Mouse (Mus musculus): ENCODE data around the gene Ints1. TPM values are rescaled to one million over a fixed set of nuclear protein-coding genes. Genes with fewer than 3 reads are reported as not detected.

Gene Ints1
- polyA plus RNA-seq, 1 experiment from 2014 or later = 19.8 TPM

DNA sequence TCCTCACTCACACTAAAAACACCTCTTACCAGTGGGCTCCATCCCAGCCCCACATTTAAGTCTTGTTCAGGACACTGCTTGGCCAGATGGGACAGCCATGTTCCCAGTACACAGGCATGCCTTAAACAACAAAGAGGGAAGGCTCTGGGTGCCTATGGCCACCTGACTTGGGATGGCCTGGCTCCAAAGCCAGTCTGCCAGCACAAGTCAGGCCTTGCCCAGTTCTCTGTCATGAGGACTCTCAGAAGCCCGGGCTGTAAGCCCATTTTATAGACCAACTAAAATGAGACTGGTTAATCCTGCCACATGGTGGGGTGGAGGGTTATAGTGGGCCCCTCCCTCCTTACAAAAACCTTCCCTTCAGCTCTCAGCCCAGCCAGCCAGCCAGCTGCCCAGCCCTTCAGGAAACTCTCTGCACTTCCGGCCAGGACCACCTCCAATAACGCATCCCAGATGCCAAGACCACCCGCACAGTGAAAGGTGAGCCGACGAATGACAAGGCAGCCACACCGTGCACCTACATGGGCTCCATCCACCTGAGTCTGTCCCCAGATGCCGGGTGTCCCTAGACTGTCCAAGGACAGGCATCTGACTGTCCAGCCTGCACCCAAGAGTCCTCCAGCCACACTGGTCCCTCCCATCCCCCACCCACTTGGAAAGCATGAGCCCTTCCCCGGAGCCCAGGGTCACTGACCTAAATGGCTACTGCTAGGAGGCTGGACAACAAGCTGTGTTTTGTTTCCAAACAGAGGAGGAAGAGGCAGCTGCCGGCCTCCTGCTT is 50.9 kb downstream of the Ints1 start:
- Histone ChIP-seq H3K36me3 (ENCODE audit: control insufficient read depth, insufficient read depth, low read length) (no peaks in the 10 kb centered on the region), H3K9me3 (ENCODE audit: control insufficient read depth, low read length) (no peaks in the 10 kb centered on the region), H3K9ac (ENCODE audit: low read length) (no peak overlapping the region), H3K27ac (replicated peaks in 1 of 2; ENCODE audit: control insufficient read depth in 1 of 2, insufficient read depth in 1 of 2, low read depth in 2 of 2, low read length in 2 of 2) (no peak overlapping the region), H3K4me1 (ENCODE audit: control insufficient read depth in 2 of 2, insufficient read depth in 2 of 2, low read length in 2 of 2) (no peaks in the 10 kb centered on the region), H3K4me3 (ENCODE audit: control insufficient read depth in 1 of 2, insufficient read depth in 1 of 2, low read depth in 1 of 2, low read length in 2 of 2) (no peak overlapping the region), H3K27me3 (ENCODE audit: control insufficient read depth, insufficient read depth, low read length) (no peaks in the 10 kb centered on the region), H3K4me2 (ENCODE audit: low read length) (no peak overlapping the region)
- no peak for ATAC-seq (ENCODE audit: insufficient number of reproducible peaks, insufficient read depth, low FRiP score, low read depth)
- WGBS = 45% methylated on average over 10 of the region's 10 CpGs

DNA sequence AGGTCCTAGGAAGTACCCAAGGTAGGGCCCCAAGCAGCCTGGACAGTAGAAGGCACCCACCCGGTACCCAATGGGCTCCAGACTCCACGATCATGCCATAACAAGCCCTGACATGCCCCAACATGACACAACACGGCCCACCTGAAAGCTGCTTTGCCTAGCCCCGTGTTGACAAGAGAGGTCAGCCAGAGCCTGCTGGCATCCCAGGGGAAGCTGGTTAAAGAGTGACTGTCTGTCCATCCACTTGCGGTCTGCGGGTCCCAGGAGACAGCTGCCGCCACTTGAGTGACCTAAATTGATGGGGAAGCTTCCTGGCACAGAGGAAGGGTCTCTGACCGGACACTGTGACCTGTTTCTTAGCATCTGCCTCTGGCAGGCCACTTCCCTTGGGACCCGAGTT is 52.4 kb downstream of the Ints1 start:
- H3K27ac ChIP-seq (replicated peaks in 1 of 2; ENCODE audit: control insufficient read depth in 1 of 2, insufficient read depth in 1 of 2, low read depth in 2 of 2, low read length in 2 of 2) = no peak overlapping the region
- H3K9me3 ChIP-seq (ENCODE audit: control insufficient read depth, low read length) = no peaks in the 10 kb centered on the region
- H3K36me3 ChIP-seq (ENCODE audit: control insufficient read depth, insufficient read depth, low read length) = no peaks in the 10 kb centered on the region
- no peak overlapping the region for H3K9ac ChIP-seq (ENCODE audit: low read length)
- ATAC-seq (ENCODE audit: insufficient number of reproducible peaks, insufficient read depth, low FRiP score, low read depth) = no peak
- no peaks in the 10 kb centered on the region for H3K4me1 ChIP-seq (ENCODE audit: control insufficient read depth in 2 of 2, insufficient read depth in 2 of 2, low read length in 2 of 2)
- no peak overlapping the region for H3K4me2 ChIP-seq (ENCODE audit: low read length)
- no peak overlapping the region for H3K4me3 ChIP-seq (ENCODE audit: control insufficient read depth in 1 of 2, insufficient read depth in 1 of 2, low read depth in 1 of 2, low read length in 2 of 2)
- H3K27me3 ChIP-seq (ENCODE audit: control insufficient read depth, insufficient read depth, low read length) = no peaks in the 10 kb centered on the region
- 58% methylated on average over 9 of the region's 9 CpGs for WGBS

GRCm38 (mm10) chr5:139722709-139723108 is 52.8 kb downstream of the Ints1 start:
- Histone ChIP-seq H3K27me3 (ENCODE audit: control insufficient read depth, insufficient read depth, low read length) (no peaks in the 10 kb centered on the region), H3K36me3 (ENCODE audit: control insufficient read depth, insufficient read depth, low read length) (no peaks in the 10 kb centered on the region), H3K9me3 (ENCODE audit: control insufficient read depth, low read length) (no peaks in the 10 kb centered on the region), H3K4me1 (ENCODE audit: control insufficient read depth in 2 of 2, insufficient read depth in 2 of 2, low read length in 2 of 2) (no peaks in the 10 kb centered on the region), H3K4me3 (ENCODE audit: control insufficient read depth in 1 of 2, insufficient read depth in 1 of 2, low read depth in 1 of 2, low read length in 2 of 2) (no peak overlapping the region), H3K4me2 (ENCODE audit: low read length) (no peak overlapping the region), H3K27ac (replicated peaks in 1 of 2; ENCODE audit: control insufficient read depth in 1 of 2, insufficient read depth in 1 of 2, low read depth in 2 of 2, low read length in 2 of 2) (no peak overlapping the region), H3K9ac (ENCODE audit: low read length) (no peak overlapping the region)
- no peak for ATAC-seq (ENCODE audit: insufficient number of reproducible peaks, insufficient read depth, low FRiP score, low read depth)
- 39% methylated on average over 6 of the region's 6 CpGs for WGBS

GRCm38 (mm10) chr5:139718949-139719348 is 56.5 kb downstream of the Ints1 start:
- Histone ChIP-seq H3K27me3 (ENCODE audit: control insufficient read depth, insufficient read depth, low read length) (no peaks in the 10 kb centered on the region), H3K9me3 (ENCODE audit: control insufficient read depth, low read length) (no peaks in the 10 kb centered on the region), H3K4me1 (ENCODE audit: control insufficient read depth in 2 of 2, insufficient read depth in 2 of 2, low read length in 2 of 2) (no peaks in the 10 kb centered on the region), H3K27ac (replicated peaks in 1 of 2; ENCODE audit: control insufficient read depth in 1 of 2, insufficient read depth in 1 of 2, low read depth in 2 of 2, low read length in 2 of 2) (no peak overlapping the region), H3K4me3 (ENCODE audit: control insufficient read depth in 1 of 2, insufficient read depth in 1 of 2, low read depth in 1 of 2, low read length in 2 of 2) (no peak overlapping the region), H3K9ac (ENCODE audit: low read length) (no peak overlapping the region), H3K36me3 (ENCODE audit: control insufficient read depth, insufficient read depth, low read length) (no peaks in the 10 kb centered on the region), H3K4me2 (ENCODE audit: low read length) (no peak overlapping the region)
- WGBS = 80% methylated on average over 6 of the region's 7 CpGs
- no peak for ATAC-seq (ENCODE audit: insufficient number of reproducible peaks, insufficient read depth, low FRiP score, low read depth)

- 70% methylated on average over 6 of the region's 6 CpGs for WGBS
- Histone ChIP-seq H3K9me3 (ENCODE audit: control insufficient read depth, low read length) (no peaks in the 10 kb centered on the region), H3K4me2 (ENCODE audit: low read length) (no peak overlapping the region), H3K9ac (ENCODE audit: low read length) (no peak overlapping the region), H3K36me3 (ENCODE audit: control insufficient read depth, insufficient read depth, low read length) (no peaks in the 10 kb centered on the region), H3K4me3 (ENCODE audit: control insufficient read depth in 1 of 2, insufficient read depth in 1 of 2, low read depth in 1 of 2, low read length in 2 of 2) (no peak overlapping the region), H3K27me3 (ENCODE audit: control insufficient read depth, insufficient read depth, low read length) (no peaks in the 10 kb centered on the region), H3K4me1 (ENCODE audit: control insufficient read depth in 2 of 2, insufficient read depth in 2 of 2, low read length in 2 of 2) (no peaks in the 10 kb centered on the region), H3K27ac (replicated peaks in 1 of 2; ENCODE audit: control insufficient read depth in 1 of 2, insufficient read depth in 1 of 2, low read depth in 2 of 2, low read length in 2 of 2) (no peak overlapping the region)
- ATAC-seq (ENCODE audit: insufficient number of reproducible peaks, insufficient read depth, low FRiP score, low read depth) = no peak
Observed at GRCm38 (mm10) chr5:139718540-139718939, 56.9 kb downstream of the Ints1 start.

- Histone ChIP-seq H3K4me3 (ENCODE audit: control insufficient read depth in 1 of 2, insufficient read depth in 1 of 2, low read depth in 1 of 2, low read length in 2 of 2) (no peak overlapping the region), H3K36me3 (ENCODE audit: control insufficient read depth, insufficient read depth, low read length) (no peaks in the 10 kb centered on the region), H3K9me3 (ENCODE audit: control insufficient read depth, low read length) (no peaks in the 10 kb centered on the region), H3K4me2 (ENCODE audit: low read length) (no peak overlapping the region), H3K9ac (ENCODE audit: low read length) (no peak overlapping the region), H3K27me3 (ENCODE audit: control insufficient read depth, insufficient read depth, low read length) (no peaks in the 10 kb centered on the region), H3K27ac (replicated peaks in 1 of 2; ENCODE audit: control insufficient read depth in 1 of 2, insufficient read depth in 1 of 2, low read depth in 2 of 2, low read length in 2 of 2) (no peak overlapping the region), H3K4me1 (ENCODE audit: control insufficient read depth in 2 of 2, insufficient read depth in 2 of 2, low read length in 2 of 2) (no peaks in the 10 kb centered on the region)
- WGBS = 89% methylated on average over 2 of the region's 2 CpGs
- ATAC-seq (ENCODE audit: insufficient number of reproducible peaks, insufficient read depth, low FRiP score, low read depth) = no peak
Observed at GRCm38 (mm10) chr5:139717723-139718122, 57.8 kb downstream of the Ints1 start.

DNA sequence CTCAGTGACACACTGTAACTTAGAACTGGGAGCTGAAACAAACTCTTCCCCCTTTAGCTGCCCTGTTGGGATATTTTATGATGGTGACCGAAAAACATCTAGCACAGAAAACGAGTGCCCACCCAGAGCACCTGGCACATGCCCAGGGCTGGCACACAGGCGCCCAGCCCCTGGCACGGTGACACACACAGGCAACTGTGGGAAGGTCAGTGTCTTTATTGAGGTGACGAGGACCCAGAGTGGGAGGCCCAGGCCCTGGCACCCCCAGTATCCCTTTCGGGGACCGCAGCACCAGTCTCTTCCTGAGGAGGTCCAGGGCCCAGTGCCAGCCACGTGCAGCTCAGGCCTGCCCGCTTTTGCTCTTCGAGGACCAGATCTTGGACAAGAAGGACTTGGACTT is 69.0 kb downstream of the Ints1 start:
- no peak overlapping the region for H3K4me3 ChIP-seq (ENCODE audit: control insufficient read depth in 1 of 2, insufficient read depth in 1 of 2, low read depth in 1 of 2, low read length in 2 of 2)
- 88% methylated on average over 10 of the region's 10 CpGs for WGBS
- no peak overlapping the region for H3K4me2 ChIP-seq (ENCODE audit: low read length)

GRCm38 (mm10) chr5:139702905-139703304 is 72.6 kb downstream of the Ints1 start:
- ATAC-seq (ENCODE audit: insufficient number of reproducible peaks, insufficient read depth, low FRiP score, low read depth) = no peak
- Histone ChIP-seq H3K36me3 (ENCODE audit: control insufficient read depth, insufficient read depth, low read length) (no peaks in the 10 kb centered on the region), H3K9me3 (ENCODE audit: control insufficient read depth, low read length) (no peaks in the 10 kb centered on the region), H3K27ac (replicated peaks in 1 of 2; ENCODE audit: control insufficient read depth in 1 of 2, insufficient read depth in 1 of 2, low read depth in 2 of 2, low read length in 2 of 2) (no peak overlapping the region), H3K4me1 (ENCODE audit: control insufficient read depth in 2 of 2, insufficient read depth in 2 of 2, low read length in 2 of 2) (peaks cover 3 to 6% of the 10 kb centered on the region in 2 experiments; a peak in 2 of 4 replicates), H3K27me3 (ENCODE audit: control insufficient read depth, insufficient read depth, low read length) (no peaks in the 10 kb centered on the region), H3K4me3 (ENCODE audit: control insufficient read depth in 1 of 2, insufficient read depth in 1 of 2, low read depth in 1 of 2, low read length in 2 of 2) (no peak overlapping the region), H3K4me2 (ENCODE audit: low read length) (no peak overlapping the region), H3K9ac (ENCODE audit: low read length) (no peak overlapping the region)
- 66% methylated on average over 2 of the region's 2 CpGs for whole genome bisulfite sequencing

More for the DNA sequence above, 69.0 kb downstream of the Ints1 start:
- Histone ChIP-seq H3K9ac (ENCODE audit: low read length) (no peak overlapping the region), H3K4me1 (ENCODE audit: control insufficient read depth in 2 of 2, insufficient read depth in 2 of 2, low read length in 2 of 2) (peaks cover 3 to 6% of the 10 kb centered on the region in 2 experiments; a peak in 2 of 4 replicates), H3K9me3 (ENCODE audit: control insufficient read depth, low read length) (no peaks in the 10 kb centered on the region), H3K27ac (replicated peaks in 1 of 2; ENCODE audit: control insufficient read depth in 1 of 2, insufficient read depth in 1 of 2, low read depth in 2 of 2, low read length in 2 of 2) (no peak overlapping the region), H3K36me3 (ENCODE audit: control insufficient read depth, insufficient read depth, low read length) (no peaks in the 10 kb centered on the region), H3K27me3 (ENCODE audit: control insufficient read depth, insufficient read depth, low read length) (no peaks in the 10 kb centered on the region)
- ATAC-seq (ENCODE audit: insufficient number of reproducible peaks, insufficient read depth, low FRiP score, low read depth) = no peak
